11 mouse cellular contexts compared by ENCODE assay signal in genomic region chr7:24423956-24424732, GRCm38 (mm10). TPM values are rescaled to one million over a fixed set of nuclear protein-coding genes. Genes with fewer than 3 reads are reported as not detected.
DNase-seq lines count a peak whose midpoint lies in the region; ATAC-seq and TF ChIP-seq lines count a peak whose summit lies in the region.
"Had no signal": no experiment of that assay in that cellular context is flagged by ENCODE, and none has a peak within 500 bp of the region (broad histone marks: within the 10 kb centered on the region; RNA-seq: fewer than 3 reads in every experiment).

No protein-coding gene starts in this region.

- no peak for ATAC-seq in heart, embryonic 11.5 days (replicated peaks; ENCODE audit: insufficient number of reproducible peaks, low FRiP score, low TSS enrichment)
- ATAC-seq in heart, embryonic 15.5 days (replicated peaks; ENCODE audit: insufficient number of reproducible peaks, insufficient read depth, low FRiP score, low read depth): peak; percentile 29; the same call in 1 of the 2 replicates
- ATAC-seq in stomach, postnatal 0 days (ENCODE audit: low FRiP score, low TSS enrichment): no peak
- ATAC-seq in monocyte, adult 5-6 weeks (replicated peaks; ENCODE audit: insufficient number of reproducible peaks, low FRiP score, low TSS enrichment, poor library complexity, severe bottlenecking): no peak
- ATAC-seq in forebrain, embryonic 13.5 days: no peak

- H3K4me2 ChIP-seq in heart, embryonic 11.5 days: no peak overlapping the region
- H3K4me2 ChIP-seq in heart, embryonic 15.5 days: no peak overlapping the region
- H3K4me2 ChIP-seq in stomach, postnatal 0 days (replicated peaks; ENCODE audit: low read depth): no peak overlapping the region
- no peak overlapping the region for H3K4me2 ChIP-seq in forebrain, embryonic 13.5 days
- H3K4me2 ChIP-seq: lung, embryonic 15.5 days had no signal

- H3K9me3 ChIP-seq in heart, embryonic 11.5 days (replicated peaks; ENCODE audit: control insufficient read depth, low read length): no peaks in the 10 kb centered on the region
- H3K9me3 ChIP-seq in heart, embryonic 15.5 days (replicated peaks): no peaks in the 10 kb centered on the region
- no peaks in the 10 kb centered on the region for H3K9me3 ChIP-seq in stomach, postnatal 0 days (ENCODE audit: control insufficient read depth, low read length)
- H3K9me3 ChIP-seq in forebrain, embryonic 13.5 days (replicated peaks): no peaks in the 10 kb centered on the region
- H3K9me3 ChIP-seq: lung, embryonic 15.5 days had no signal

- no peaks in the 10 kb centered on the region for H3K27me3 ChIP-seq in heart, embryonic 11.5 days (ENCODE audit: control insufficient read depth, insufficient read depth, low read length)
- no peaks in the 10 kb centered on the region for H3K27me3 ChIP-seq in heart, embryonic 15.5 days
- no peaks in the 10 kb centered on the region for H3K27me3 ChIP-seq in stomach, postnatal 0 days (ENCODE audit: control insufficient read depth, insufficient read depth, low read length)
- H3K27me3 ChIP-seq in forebrain, embryonic 13.5 days: no peaks in the 10 kb centered on the region
- H3K27me3 ChIP-seq: lung, embryonic 15.5 days had no signal

- 80% methylated on average over 12 of the region's 12 CpGs for WGBS in heart, embryonic 11.5 days (ENCODE audit: insufficient replicate concordance)
- WGBS in heart, embryonic 15.5 days: 55% methylated on average over 12 of the region's 12 CpGs
- 69% methylated on average over 12 of the region's 12 CpGs for WGBS in stomach, postnatal 0 days
- 85% methylated on average over 12 of the region's 12 CpGs for WGBS in forebrain, embryonic 13.5 days

- no peak overlapping the region for H3K4me3 ChIP-seq in heart, embryonic 11.5 days (ENCODE audit: low read depth, low read length)
- no peak overlapping the region for H3K4me3 ChIP-seq in heart, embryonic 15.5 days
- no peak overlapping the region for H3K4me3 ChIP-seq in stomach, postnatal 0 days (ENCODE audit: low read depth, low read length)
- H3K4me3 ChIP-seq in forebrain, embryonic 13.5 days: no peak overlapping the region
- H3K4me3 ChIP-seq: lung, embryonic 15.5 days had no signal

- TF ChIP-seq CTCF in stomach, postnatal 0 days (IDR thresholded peaks at IDR 0.05; ENCODE audit: low read depth): no peak

- DNase-seq in heart, adult 11 months: peak; percentile 94
- peak; percentile 46 for DNase-seq in right cerebral cortex, postnatal 4 days
- DNase-seq in right cerebral cortex, postnatal 36 days (ENCODE audit: low spot score in 2 of 2): no peak
- DNase-seq in stomach, postnatal 0 days (ENCODE audit: low spot score): peak; percentile 31
- DNase-seq: right cerebral cortex, postnatal 25 days had no signal

- H3K4me1 ChIP-seq in heart, embryonic 11.5 days (ENCODE audit: control insufficient read depth, insufficient read depth, low read length): peaks cover 4% of the 10 kb centered on the region; the same call in 1 of the 2 replicates
- H3K4me1 ChIP-seq in heart, embryonic 15.5 days (replicated peaks): peaks cover 23% of the 10 kb centered on the region
- H3K4me1 ChIP-seq in stomach, postnatal 0 days (replicated peaks; ENCODE audit: control insufficient read depth, insufficient read depth): no peaks in the 10 kb centered on the region
- peaks cover 8% of the 10 kb centered on the region for H3K4me1 ChIP-seq in forebrain, embryonic 13.5 days

- no peak for TF ChIP-seq EP300 in stomach, postnatal 0 days (optimal IDR thresholded peaks at IDR 0.05)

- peaks cover 2% of the 10 kb centered on the region; the same call in 1 of the 2 replicates for H3K36me3 ChIP-seq in heart, embryonic 11.5 days (ENCODE audit: control insufficient read depth, insufficient read depth, low read length)
- peaks cover 12% of the 10 kb centered on the region for H3K36me3 ChIP-seq in heart, embryonic 15.5 days
- peaks cover 9% of the 10 kb centered on the region; the same call in 1 of the 2 replicates for H3K36me3 ChIP-seq in stomach, postnatal 0 days (ENCODE audit: control insufficient read depth, insufficient read depth, low read length)
- H3K36me3 ChIP-seq in forebrain, embryonic 13.5 days (ENCODE audit: poor library complexity, severe bottlenecking): peaks cover 31% of the 10 kb centered on the region

- H3K27ac ChIP-seq in heart, embryonic 11.5 days (ENCODE audit: low read depth, low read length): no peak overlapping the region
- peak overlapping the region; percentile 28 for H3K27ac ChIP-seq in heart, embryonic 15.5 days
- no peak overlapping the region for H3K27ac ChIP-seq in stomach, postnatal 0 days (replicated peaks)
- no peak overlapping the region for H3K27ac ChIP-seq in forebrain, embryonic 13.5 days
- H3K27ac ChIP-seq: lung, embryonic 15.5 days had no signal

- H3K9ac ChIP-seq in heart, embryonic 11.5 days (ENCODE audit: low read depth, low read length): no peak overlapping the region
- H3K9ac ChIP-seq in heart, embryonic 15.5 days: no peak overlapping the region
- H3K9ac ChIP-seq in stomach, postnatal 0 days (ENCODE audit: low read length): no peak overlapping the region
- no peak overlapping the region for H3K9ac ChIP-seq in forebrain, embryonic 13.5 days
- H3K9ac ChIP-seq: lung, embryonic 15.5 days had no signal

RNA-seq across cellular contexts. Expression of gene Smg9, which starts 24.7 kb away (rescaled TPM):
- polyA plus RNA-seq in heart, embryonic 11.5 days (2014; fragmentation: Nextera tagmentation; extraction: Ambion mirVana): 17.5 and 21.2 TPM in 2 replicates
- polyA plus RNA-seq in heart, embryonic 15.5 days (2015; fragmentation: Nextera tagmentation; extraction: Ambion mirVana): 17.1 and 23.8 TPM in 2 replicates
- 14.1 and 14.4 TPM in 2 replicates for polyA plus RNA-seq in stomach, postnatal 0 days (2015; fragmentation: Nextera tagmentation; extraction: Ambion mirVana)
- 20.1 to 30.8 TPM (median 22.6 TPM) in 3 replicates for total RNA-seq in monocyte, adult 5-6 weeks (2017)
- 25.7 and 30.4 TPM in 2 replicates for polyA plus RNA-seq in forebrain, embryonic 13.5 days (2015; fragmentation: Nextera tagmentation; extraction: Ambion mirVana)

RNA-seq across cellular contexts. Expression of gene Irgc1, which starts 28.0 kb away (rescaled TPM):
- polyA plus RNA-seq in heart, embryonic 11.5 days (2014; fragmentation: Nextera tagmentation; extraction: Ambion mirVana): not detected in 2 replicates
- not detected in 2 replicates for polyA plus RNA-seq in heart, embryonic 15.5 days (2015; fragmentation: Nextera tagmentation; extraction: Ambion mirVana)
- polyA plus RNA-seq in stomach, postnatal 0 days (2015; fragmentation: Nextera tagmentation; extraction: Ambion mirVana): 0.05 and 0.10 TPM in 2 replicates
- total RNA-seq in monocyte, adult 5-6 weeks (2017): 1.7 TPM in 1 of 3 replicates, not detected in the others
- polyA plus RNA-seq in forebrain, embryonic 13.5 days (2015; fragmentation: Nextera tagmentation; extraction: Ambion mirVana): 0.15 TPM in 1 of 2 replicates, not detected in the other
- polyA plus RNA-seq: intestine, postnatal 0 days; lung, embryonic 15.5 days had no signal

RNA-seq across cellular contexts. Expression of gene Plaur, which starts 38.1 kb away (rescaled TPM):
- polyA plus RNA-seq in heart, embryonic 11.5 days (2014; fragmentation: Nextera tagmentation; extraction: Ambion mirVana): 5.6 and 6.9 TPM in 2 replicates
- 8.2 and 9.9 TPM in 2 replicates for polyA plus RNA-seq in heart, embryonic 15.5 days (2015; fragmentation: Nextera tagmentation; extraction: Ambion mirVana)
- 26.8 and 28.8 TPM in 2 replicates for polyA plus RNA-seq in stomach, postnatal 0 days (2015; fragmentation: Nextera tagmentation; extraction: Ambion mirVana)
- 286 to 300 TPM (median 297 TPM) in 3 replicates for total RNA-seq in monocyte, adult 5-6 weeks (2017)
- 1.3 TPM in 2 replicates for polyA plus RNA-seq in forebrain, embryonic 13.5 days (2015; fragmentation: Nextera tagmentation; extraction: Ambion mirVana)

RNA-seq across cellular contexts. Expression of gene Kcnn4, which starts 54.1 kb away (rescaled TPM):
- 9.9 and 11.2 TPM in 2 replicates for polyA plus RNA-seq in heart, embryonic 11.5 days (2014; fragmentation: Nextera tagmentation; extraction: Ambion mirVana)
- polyA plus RNA-seq in heart, embryonic 15.5 days (2015; fragmentation: Nextera tagmentation; extraction: Ambion mirVana): 1.7 and 8.5 TPM in 2 replicates
- polyA plus RNA-seq in stomach, postnatal 0 days (2015; fragmentation: Nextera tagmentation; extraction: Ambion mirVana): 15.5 and 17.0 TPM in 2 replicates
- total RNA-seq in monocyte, adult 5-6 weeks (2017): 10.3 to 11.8 TPM (median 11.5 TPM) in 3 replicates
- polyA plus RNA-seq in forebrain, embryonic 13.5 days (2015; fragmentation: Nextera tagmentation; extraction: Ambion mirVana): 0.40 and 0.44 TPM in 2 replicates

RNA-seq across cellular contexts. Expression of gene Cadm4, which starts 57.7 kb away (rescaled TPM):
- polyA plus RNA-seq in heart, embryonic 11.5 days (2014; fragmentation: Nextera tagmentation; extraction: Ambion mirVana): 0.20 and 0.23 TPM in 2 replicates
- 1.3 and 2.0 TPM in 2 replicates for polyA plus RNA-seq in heart, embryonic 15.5 days (2015; fragmentation: Nextera tagmentation; extraction: Ambion mirVana)
- polyA plus RNA-seq in stomach, postnatal 0 days (2015; fragmentation: Nextera tagmentation; extraction: Ambion mirVana): 3.4 and 4.5 TPM in 2 replicates
- not detected in 3 replicates for total RNA-seq in monocyte, adult 5-6 weeks (2017)
- polyA plus RNA-seq in forebrain, embryonic 13.5 days (2015; fragmentation: Nextera tagmentation; extraction: Ambion mirVana): 45.8 and 47.0 TPM in 2 replicates

Comparison
In these comparisons a context has a peak if more than half of its experiments do, and no peak if none do; other contexts are left out.
1. DNase-seq: peak in heart, adult 11 months (single experiment), right cerebral cortex, postnatal 4 days (single experiment) and stomach, postnatal 0 days (single experiment); none in right cerebral cortex, postnatal 36 days (0 of 2).